Mouse (Mus musculus): ENCODE results near the gene Mvp. TPM values are rescaled to one million over a fixed set of nuclear protein-coding genes. Genes with fewer than 3 reads are reported as not detected.

Mvp gene
- total RNA-seq, 2 experiments from 2014 or later = 7.2 to 8.3 TPM

- intact Hi-C loops (cut with DNase I) = no loop called here
- no peak for TF ChIP-seq CTCF (IDR thresholded peaks at IDR 0.05)
- DNase-seq (ENCODE audit: extremely low spot score in 1 of 2, low spot score in 2 of 2) = no peak
- H3K27ac ChIP-seq = peak overlapping the region; percentile 95
- H3K4me3 ChIP-seq = peak overlapping the region; percentile 69
Observed at GRCm38 (mm10) chr7:127018416-127019305, 4.2 kb upstream of the Mvp start.

GRCm38 (mm10) chr7:127017950-127018345, 3.5 kb upstream of the Mvp start:
- DNase-seq (ENCODE audit: extremely low spot score in 1 of 2, low spot score in 2 of 2) = no peak
- no peak for TF ChIP-seq CTCF (IDR thresholded peaks at IDR 0.05)
- H3K27ac ChIP-seq = peak overlapping the region; percentile 95
- peak overlapping the region; percentile 69 for H3K4me3 ChIP-seq
- intact Hi-C loops (cut with DNase I) = loop anchor here (1.0 to 2.0 kb wide), 2 partner anchors 41 to 86 kb away; partner anchors contain the start of gene Cdiptos

GRCm38 (mm10) chr7:127016971-127017949, 2.8 kb upstream of the Mvp start, which contains the start of gene Pagr1a:
Gene Pagr1a, minus strand, starts transcription at chr7:127017352.
- intact Hi-C loops (cut with DNase I) = loop anchor here (1.0 to 2.0 kb wide), 2 partner anchors 40 to 87 kb away; partner anchors contain the start of gene Cdiptos
- DNase-seq (ENCODE audit: extremely low spot score in 1 of 2, low spot score in 2 of 2) = peak; percentile 94 to 96
- H3K27ac ChIP-seq = peak within 1 kb of the TSS; percentile 95
- H3K4me3 ChIP-seq = peak within 1 kb of the TSS; percentile 69
- peak; percentile 87 for TF ChIP-seq CTCF (IDR thresholded peaks at IDR 0.05)

GRCm38 (mm10) chr7:127016486-127016938, 2.1 kb upstream of the Mvp start:
- Histone ChIP-seq H3K27ac (peak overlapping the region; percentile 95), H3K4me3 (peak overlapping the region; percentile 69)
- intact Hi-C loops (cut with DNase I) = loop anchor here (2.0 kb wide), 1 partner anchor 40 kb away; the partner anchor contains the start of gene Cdiptos
- peak; percentile 61 to 66 for DNase-seq (ENCODE audit: extremely low spot score in 1 of 2, low spot score in 2 of 2)
- no peak for TF ChIP-seq CTCF (IDR thresholded peaks at IDR 0.05)

- no peak for DNase-seq (ENCODE audit: extremely low spot score in 1 of 2, low spot score in 2 of 2)
- intact Hi-C loops (cut with DNase I) = loop anchor here (2.0 kb wide), 1 partner anchor 39 kb away; the partner anchor contains the start of gene Cdiptos
- Histone ChIP-seq H3K27ac (peak within 1 kb of the TSS; percentile 95), H3K4me3 (peak within 1 kb of the TSS; percentile 69)
- TF ChIP-seq CTCF (IDR thresholded peaks at IDR 0.05) = no peak
Observed at GRCm38 (mm10) chr7:127016481-127016485, 1.9 kb upstream of the Mvp start, which contains the start of gene Pagr1b. Gene Pagr1b, minus strand, starts transcription at chr7:127016484.

- TF ChIP-seq CTCF (IDR thresholded peaks at IDR 0.05) = no peak
- H3K4me3 ChIP-seq = peak overlapping the region; percentile 69
- no peak for DNase-seq (ENCODE audit: extremely low spot score in 1 of 2, low spot score in 2 of 2)
- H3K27ac ChIP-seq = peak overlapping the region; percentile 95
- intact Hi-C loops (cut with DNase I) = loop anchor here (2.0 kb wide), 1 partner anchor 39 kb away; the partner anchor contains the start of gene Cdiptos
Observed at GRCm38 (mm10) chr7:127016081-127016480, 1.7 kb upstream of the Mvp start.

GRCm38 (mm10) chr7:127014993-127015392, 572 bp upstream of the Mvp start:
- H3K27ac ChIP-seq = no peak overlapping the region; the same call in 1 of the 2 replicates
- no peak overlapping the region for H3K4me3 ChIP-seq
- intact Hi-C loops (cut with DNase I) = no loop called here
- TF ChIP-seq CTCF (IDR thresholded peaks at IDR 0.05) = no peak
- no peak for DNase-seq (ENCODE audit: extremely low spot score in 1 of 2, low spot score in 2 of 2)

- DNase-seq (ENCODE audit: extremely low spot score in 1 of 2, low spot score in 2 of 2) = no peak
- no peak overlapping the region for H3K27ac ChIP-seq
- H3K4me3 ChIP-seq = no peak overlapping the region
- intact Hi-C loops (cut with DNase I) = no loop called here
- TF ChIP-seq CTCF (IDR thresholded peaks at IDR 0.05) = no peak
Observed at GRCm38 (mm10) chr7:127013385-127013784, 1.0 kb downstream of the Mvp start.

GRCm38 (mm10) chr7:127012845-127013244, 1.6 kb downstream of the Mvp start:
- Histone ChIP-seq H3K4me3 (no peak overlapping the region), H3K27ac (no peak overlapping the region)
- TF ChIP-seq CTCF (IDR thresholded peaks at IDR 0.05) = no peak
- no peak for DNase-seq (ENCODE audit: extremely low spot score in 1 of 2, low spot score in 2 of 2)
- intact Hi-C loops (cut with DNase I) = no loop called here

- DNase-seq (ENCODE audit: extremely low spot score in 1 of 2, low spot score in 2 of 2) = no peak
- intact Hi-C loops (cut with DNase I) = no loop called here
- Histone ChIP-seq H3K27ac (no peak overlapping the region), H3K4me3 (no peak overlapping the region)
- no peak for TF ChIP-seq CTCF (IDR thresholded peaks at IDR 0.05)
Observed at GRCm38 (mm10) chr7:127012374-127012773, 2.0 kb downstream of the Mvp start.

GRCm38 (mm10) chr7:127011717-127012116, 2.7 kb downstream of the Mvp start:
- no peak overlapping the region for H3K4me3 ChIP-seq
- TF ChIP-seq CTCF (IDR thresholded peaks at IDR 0.05) = no peak
- intact Hi-C loops (cut with DNase I) = no loop called here
- no peak overlapping the region for H3K27ac ChIP-seq
- no peak for DNase-seq (ENCODE audit: extremely low spot score in 1 of 2, low spot score in 2 of 2)

- Histone ChIP-seq H3K4me3 (no peak overlapping the region), H3K27ac (no peak overlapping the region)
- TF ChIP-seq CTCF (IDR thresholded peaks at IDR 0.05) = no peak
- intact Hi-C loops (cut with DNase I) = no loop called here
- no peak for DNase-seq (ENCODE audit: extremely low spot score in 1 of 2, low spot score in 2 of 2)
Observed at GRCm38 (mm10) chr7:127011051-127011450, 3.4 kb downstream of the Mvp start.
